Mouse (Mus musculus): ENCODE results near the gene Kcne3. TPM values are rescaled to one million over a fixed set of nuclear protein-coding genes. Genes with fewer than 3 reads are reported as not detected.

Kcne3 gene
- 2.4 and 2.7 TPM in 2 replicates for polyA plus RNA-seq (2012; rRNA removed)

DNA sequence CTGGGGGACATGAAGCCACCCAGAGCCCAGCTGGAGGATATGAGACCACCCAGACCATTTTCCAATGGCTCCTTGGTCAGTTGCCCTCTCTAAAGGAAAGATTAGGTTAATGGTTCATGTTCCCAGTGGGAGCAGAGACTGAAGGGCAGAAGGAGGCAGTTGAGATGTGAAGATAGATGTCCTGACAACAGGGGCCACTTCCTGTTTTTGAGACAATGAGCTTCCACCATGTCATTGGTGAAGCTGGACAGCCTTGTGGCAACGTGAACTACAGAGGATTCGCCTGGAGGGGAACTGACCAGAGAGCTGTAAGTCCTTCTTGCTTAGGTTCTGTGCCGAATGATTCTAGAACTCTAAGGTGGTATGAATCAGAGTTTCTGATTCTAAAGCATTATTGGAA, at the start of gene Kcne3:
Kcne3 (plus strand) TSS at position 234 of the 400 bp plus-strand sequence.
- no peak for DNase-seq (ENCODE audit: low spot score)

DNA sequence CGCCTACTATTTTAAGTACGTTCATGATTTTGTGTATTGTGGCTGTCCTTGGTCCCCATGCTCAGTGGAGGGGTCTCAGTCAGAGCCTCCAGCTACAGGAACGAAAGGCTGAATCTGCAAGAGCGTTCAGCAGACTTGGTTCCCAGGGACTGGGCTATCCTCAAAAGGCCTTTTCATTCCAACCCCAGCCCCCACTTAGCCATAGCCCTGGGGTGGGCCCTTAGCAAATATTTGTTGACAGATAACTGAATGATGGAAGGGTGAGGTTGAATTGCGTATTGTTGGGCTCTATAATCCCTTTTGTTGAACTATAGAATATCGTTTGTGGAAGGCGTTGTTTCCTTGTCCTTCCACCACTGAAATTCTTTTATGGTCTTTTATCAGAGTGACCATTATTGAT, 49.8 kb upstream of the Kcne3 start:
- DNase-seq (ENCODE audit: low spot score) = no peak

DNA sequence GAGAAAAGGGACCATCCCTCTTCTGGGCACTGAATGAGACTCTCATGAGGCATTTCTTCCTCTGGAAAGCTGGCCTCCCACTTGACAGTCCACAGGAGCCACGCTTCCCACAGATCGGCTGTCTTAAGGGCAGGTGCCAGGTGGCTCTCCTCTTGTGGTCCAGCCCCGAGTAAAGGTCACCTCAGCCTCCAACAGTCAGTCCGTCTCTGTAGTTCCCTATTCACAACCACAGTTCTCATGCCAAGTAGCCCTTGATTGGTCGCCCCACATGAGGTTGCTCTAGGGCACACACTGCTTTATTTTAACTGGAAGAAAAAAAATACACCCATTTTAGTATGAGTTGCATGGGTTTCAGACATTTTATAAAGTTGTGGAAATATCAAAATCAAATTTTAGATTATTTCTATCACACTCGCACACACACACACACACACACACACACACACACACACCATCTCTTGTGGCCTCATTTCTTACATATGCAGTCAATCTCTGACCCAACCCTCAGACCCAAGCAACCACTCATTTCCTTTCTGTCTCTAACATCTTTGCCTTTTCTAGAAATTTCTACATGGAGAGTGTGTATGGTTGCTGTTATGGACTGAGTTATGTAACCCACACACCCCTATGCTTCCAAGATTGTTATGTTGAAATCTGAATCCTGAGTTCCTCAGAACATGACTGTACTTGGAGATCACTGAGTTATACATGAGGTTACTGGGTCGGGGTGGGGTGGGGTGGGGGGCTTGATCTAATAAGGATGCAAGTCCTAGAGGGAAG, 47.9 kb upstream of the Kcne3 start:
- no peak for DNase-seq (ENCODE audit: low spot score)

DNA sequence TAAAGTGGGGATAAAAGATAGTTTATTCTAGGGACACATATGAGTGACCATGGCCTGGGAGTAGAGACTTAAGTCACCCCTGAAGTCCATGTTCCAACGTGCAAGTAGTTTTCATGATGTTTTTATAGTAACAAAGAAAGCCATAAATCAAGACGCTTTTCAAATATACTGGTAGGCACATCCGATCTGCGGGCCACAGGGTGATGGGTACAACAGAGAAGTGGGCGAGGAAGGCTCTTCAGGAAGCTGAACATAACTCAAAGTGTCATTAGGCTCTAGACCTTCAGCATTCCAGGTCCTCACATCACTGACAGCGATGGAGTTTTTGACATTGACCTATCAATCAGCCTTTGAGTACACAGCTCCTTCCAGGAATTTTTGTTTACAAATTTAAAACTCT, 45.7 kb upstream of the Kcne3 start:
- no peak for DNase-seq (ENCODE audit: low spot score)

DNA sequence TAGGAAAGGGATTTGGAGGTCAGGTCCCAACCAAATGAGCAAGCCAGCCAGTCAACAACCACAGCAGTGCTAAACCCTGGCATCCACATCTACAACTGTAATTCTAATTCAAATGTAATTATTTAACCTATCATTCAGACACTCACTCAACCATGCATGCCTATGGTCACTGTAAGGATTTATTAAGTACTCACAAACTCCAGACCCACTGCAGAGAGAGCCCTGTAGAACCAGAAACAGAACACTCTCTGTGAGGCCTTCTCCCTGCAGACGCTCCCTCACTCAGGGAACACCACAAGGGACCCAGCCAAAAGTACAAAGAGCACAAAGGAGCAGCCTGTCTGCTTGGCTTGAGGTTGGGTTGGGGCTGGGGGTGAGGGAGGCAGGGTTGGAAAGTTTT, 43.9 kb upstream of the Kcne3 start:
- no peak for DNase-seq (ENCODE audit: low spot score)

DNA sequence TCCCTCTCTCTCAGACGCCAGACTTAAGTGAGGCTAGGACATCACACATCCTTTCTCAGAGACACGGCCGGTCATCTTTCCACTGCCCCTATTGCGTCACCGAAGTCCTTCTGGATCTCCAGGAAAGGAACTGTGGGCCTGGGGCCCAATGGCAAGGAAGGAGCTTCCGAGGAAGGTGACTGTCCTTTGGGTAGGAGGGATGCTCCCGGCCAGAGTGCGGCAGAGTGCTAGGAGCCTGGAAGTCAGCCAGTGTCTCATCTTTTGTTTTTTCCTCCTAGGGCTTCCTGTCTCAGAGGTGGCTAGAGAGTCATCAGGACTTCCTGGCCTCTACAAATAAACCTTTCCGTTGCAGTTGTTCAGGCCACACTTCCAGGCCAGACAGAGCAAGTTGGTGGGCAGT, 39.3 kb upstream of the Kcne3 start:
- no peak for DNase-seq (ENCODE audit: low spot score)

DNA sequence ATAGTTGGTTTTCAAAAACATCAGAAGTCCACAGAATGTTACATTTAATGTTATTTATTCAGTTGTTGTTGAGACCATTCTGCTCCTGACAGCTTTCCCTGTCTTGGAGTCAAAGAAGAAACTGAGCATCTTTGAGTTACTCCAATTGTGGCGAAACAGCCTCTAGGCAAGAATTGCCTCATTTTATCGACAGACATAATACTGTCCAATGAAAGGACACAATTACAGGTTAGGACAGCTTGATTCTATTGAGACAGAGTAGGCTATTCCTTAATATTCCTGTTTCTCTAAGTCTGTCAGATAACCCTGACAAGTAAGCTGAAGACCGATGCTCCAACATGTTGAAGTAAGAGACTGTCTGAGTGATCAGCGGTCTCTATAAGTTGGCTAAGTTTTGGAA, 38.2 kb upstream of the Kcne3 start:
- no peak for DNase-seq (ENCODE audit: low spot score)

DNA sequence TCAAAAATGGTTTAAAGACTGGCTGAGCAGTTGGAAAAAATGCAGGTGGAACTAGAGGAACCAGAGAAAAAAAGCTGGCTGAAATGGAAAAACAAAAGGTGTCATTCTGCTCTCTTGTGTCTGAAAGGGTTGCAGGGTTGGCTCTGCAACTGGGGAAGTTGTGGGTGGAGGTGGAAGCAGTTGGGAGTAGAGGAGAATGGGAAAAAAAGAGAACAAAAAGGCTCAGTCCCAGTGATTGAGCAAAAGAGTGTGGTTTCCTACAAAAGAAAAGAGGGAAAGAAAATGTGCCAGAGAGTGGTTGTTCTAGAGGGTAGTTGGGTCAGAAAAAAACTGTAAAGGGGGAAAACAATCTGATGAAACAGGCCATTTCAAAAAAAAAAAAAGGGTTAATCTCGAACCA, 35.7 kb upstream of the Kcne3 start:
- no peak for DNase-seq (ENCODE audit: low spot score)

DNA sequence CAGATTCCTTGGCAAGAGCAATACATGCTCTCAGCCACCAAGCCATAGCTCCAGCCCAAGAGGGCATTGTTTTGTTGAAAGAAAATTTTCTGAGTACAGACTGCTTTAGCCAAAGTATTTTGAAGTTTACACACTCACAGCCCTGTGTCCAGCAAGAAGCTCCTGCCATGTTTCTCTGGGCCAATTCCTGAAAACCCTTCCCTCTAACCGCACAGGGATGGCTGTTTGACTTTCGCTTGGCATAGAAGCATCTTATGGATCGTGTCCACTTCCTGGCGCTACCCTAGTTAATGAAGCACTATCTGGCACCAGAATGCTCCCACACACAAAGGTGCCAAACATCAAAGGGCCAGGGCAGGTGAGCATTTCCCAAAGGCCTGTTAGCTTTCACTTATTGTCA, 27.7 kb upstream of the Kcne3 start:
- DNase-seq (ENCODE audit: low spot score) = no peak

DNA sequence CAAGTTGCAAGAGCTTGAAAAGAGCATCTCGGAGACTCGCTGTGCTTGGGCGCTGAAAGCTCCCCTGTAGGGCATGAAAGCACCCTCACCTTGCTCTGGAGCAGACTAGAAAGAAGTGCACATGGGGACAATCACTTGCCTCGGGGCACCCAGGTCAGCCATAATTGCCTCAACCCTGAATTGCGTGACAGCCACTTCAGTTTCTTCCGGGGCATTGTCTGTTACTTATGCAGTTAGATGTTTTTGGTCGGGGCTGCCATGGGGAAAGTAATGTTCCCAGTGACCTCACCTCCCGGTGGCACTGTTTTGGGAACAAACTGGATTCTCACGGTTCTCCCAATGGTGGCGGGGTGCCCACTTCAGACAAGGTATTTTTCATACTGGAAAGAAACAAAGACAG, 26.2 kb upstream of the Kcne3 start:
- no peak for DNase-seq (ENCODE audit: low spot score)

DNA sequence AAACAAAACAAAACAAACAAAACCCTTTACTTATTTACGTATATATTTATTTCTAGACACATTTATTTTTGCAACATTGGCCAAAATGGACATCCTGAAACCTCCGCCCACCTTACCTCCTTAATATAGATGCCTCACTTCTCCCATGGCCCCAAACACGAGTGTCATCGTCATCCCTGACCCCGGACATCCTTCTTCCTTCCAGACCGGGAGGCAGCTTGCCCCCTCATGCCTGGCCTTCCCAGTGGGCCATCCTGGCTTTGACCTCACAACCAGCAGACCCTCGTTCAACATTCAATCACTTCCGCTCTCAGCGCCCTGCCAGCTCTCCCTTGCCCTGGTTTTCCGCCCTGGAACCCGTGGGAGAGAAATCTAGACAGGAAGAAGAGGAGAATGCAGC, 25.7 kb upstream of the Kcne3 start:
- no peak for DNase-seq (ENCODE audit: low spot score)

DNA sequence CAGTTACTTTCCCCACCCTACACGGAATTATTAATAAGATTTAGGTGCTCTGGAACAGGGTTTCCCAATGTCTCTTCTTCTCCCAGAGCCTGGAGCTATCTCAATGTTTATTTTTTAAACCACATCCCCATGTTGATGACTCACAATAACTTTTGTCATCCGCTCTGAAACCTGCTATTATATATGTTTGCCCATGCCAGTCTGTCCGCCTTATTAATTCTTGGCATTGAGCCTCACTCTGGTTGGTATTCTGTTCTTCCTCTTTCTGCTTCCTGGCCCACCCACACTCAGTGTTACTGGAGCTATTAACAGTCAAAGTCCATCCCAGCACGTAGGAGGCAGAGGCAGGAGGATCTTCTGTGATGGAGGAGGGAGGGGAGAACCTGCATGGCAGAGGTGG, 18.6 kb upstream of the Kcne3 start:
- DNase-seq (ENCODE audit: low spot score) = no peak

DNA sequence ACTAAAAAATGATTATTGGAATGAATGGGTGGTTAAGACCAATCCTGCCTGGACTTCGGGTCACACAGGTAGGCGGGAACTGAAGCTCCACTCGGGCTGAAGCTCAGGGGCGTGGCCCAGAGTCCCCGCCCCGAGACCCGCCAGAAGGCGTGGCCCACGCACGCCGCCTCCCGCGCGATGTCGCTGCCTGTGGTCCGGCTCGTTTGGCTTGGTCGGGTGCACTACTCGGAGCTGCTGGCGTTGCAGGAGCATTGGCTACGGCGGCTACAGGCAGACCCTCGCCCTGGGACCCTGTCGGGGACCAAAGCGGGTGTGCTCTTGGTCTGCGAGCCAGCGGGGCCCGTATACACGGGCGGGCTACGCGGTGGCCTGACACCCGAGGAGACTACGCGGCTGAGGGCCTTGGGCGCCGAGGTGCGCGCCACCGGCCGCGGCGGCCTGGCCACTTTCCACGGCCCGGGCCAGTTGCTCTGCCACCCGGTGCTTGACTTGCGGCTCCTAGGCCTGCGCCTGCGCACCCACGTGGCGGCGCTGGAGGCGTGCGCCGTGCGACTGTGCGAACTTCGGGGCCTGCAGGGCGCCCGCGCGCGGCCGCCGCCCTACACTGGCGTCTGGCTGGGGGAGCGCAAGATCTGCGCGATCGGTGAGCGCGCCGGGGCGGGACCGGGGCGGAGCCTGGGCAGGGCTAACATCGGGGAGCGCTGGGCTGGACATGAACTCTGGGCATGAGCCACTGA, 17.0 kb upstream of the Kcne3 start, which contains the start of gene Lipt2:
Lipt2 (plus strand) TSS at position 173 of the 737 bp plus-strand sequence.
- peak; percentile 93 for DNase-seq (ENCODE audit: low spot score)

DNA sequence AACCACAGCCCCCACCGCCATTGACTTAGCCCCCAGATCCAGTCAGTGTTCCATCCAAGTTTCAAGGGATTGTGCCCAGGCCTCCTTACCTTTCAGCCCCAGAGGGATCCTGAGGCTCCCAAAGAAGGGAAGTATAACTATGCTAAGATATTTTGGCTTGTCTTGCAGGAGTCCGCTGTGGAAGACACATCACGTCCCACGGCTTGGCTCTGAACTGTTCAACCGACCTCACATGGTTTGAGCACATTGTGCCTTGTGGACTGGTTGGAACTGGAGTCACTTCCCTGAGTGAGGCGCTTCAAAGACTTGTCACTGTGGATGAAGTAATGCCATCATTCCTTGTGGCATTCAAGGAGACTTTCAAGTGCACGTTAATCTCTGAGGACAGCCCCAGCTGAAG, 16.3 kb upstream of the Kcne3 start:
- no peak for DNase-seq (ENCODE audit: low spot score)

DNA sequence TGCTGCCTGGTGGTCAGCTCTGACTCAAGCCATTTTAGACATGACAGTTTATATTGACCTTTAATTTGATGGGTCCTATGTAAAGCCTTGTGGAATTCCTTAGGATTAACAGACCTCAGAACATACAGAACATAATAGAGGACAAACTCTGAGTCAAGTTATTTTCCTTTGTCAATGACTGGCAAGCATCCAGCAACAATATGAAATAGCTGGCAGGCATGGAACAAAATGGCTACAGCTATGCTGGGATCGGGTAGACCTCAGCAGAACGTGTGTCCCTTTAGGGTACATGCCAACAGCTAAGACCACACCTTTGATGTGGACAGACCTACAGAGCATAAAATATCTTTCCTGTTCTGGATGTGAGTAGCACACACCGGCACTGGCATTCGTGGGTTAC, 12.8 kb upstream of the Kcne3 start:
- DNase-seq (ENCODE audit: low spot score) = no peak

DNA sequence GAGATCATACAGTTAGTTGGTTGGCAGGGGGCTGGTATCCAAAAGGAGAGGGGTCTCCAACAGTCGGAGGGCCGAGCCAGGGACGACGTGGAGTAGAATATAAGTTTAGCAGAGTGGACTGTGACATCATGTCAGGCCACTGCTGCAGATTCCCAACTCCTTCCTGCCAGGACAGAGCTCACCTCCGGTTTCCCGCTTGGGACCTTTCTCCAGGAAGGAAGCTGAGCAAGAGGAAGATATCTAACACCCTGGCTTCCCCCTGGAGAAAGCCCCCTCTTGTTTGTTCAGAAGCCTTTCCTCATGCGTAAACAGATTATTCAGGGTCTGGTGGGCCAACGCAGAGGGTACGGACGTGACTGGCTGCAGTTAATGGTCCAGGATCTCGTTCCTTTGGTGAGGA, 7.6 kb upstream of the Kcne3 start:
- no peak for DNase-seq (ENCODE audit: low spot score)

DNA sequence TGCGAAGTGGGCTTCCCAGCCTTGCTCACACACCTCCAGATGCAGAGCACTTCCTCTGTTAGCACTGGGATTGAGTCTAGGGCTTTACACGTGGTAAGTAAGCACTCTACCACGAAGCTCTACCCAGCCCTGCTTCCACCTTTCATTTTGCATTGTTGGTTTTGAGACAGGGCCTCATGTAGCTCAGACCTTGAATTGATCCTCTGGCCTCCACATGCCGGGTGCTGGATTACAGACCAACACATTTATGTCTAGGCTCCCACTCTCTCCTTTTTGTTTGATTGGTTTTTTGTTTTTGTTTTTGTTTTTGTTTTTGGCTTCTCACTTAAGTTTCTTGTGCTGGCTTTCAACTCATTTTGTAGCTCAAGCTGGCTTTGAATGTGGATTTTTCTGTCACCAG, 5.5 kb upstream of the Kcne3 start:
- no peak for DNase-seq (ENCODE audit: low spot score)

DNA sequence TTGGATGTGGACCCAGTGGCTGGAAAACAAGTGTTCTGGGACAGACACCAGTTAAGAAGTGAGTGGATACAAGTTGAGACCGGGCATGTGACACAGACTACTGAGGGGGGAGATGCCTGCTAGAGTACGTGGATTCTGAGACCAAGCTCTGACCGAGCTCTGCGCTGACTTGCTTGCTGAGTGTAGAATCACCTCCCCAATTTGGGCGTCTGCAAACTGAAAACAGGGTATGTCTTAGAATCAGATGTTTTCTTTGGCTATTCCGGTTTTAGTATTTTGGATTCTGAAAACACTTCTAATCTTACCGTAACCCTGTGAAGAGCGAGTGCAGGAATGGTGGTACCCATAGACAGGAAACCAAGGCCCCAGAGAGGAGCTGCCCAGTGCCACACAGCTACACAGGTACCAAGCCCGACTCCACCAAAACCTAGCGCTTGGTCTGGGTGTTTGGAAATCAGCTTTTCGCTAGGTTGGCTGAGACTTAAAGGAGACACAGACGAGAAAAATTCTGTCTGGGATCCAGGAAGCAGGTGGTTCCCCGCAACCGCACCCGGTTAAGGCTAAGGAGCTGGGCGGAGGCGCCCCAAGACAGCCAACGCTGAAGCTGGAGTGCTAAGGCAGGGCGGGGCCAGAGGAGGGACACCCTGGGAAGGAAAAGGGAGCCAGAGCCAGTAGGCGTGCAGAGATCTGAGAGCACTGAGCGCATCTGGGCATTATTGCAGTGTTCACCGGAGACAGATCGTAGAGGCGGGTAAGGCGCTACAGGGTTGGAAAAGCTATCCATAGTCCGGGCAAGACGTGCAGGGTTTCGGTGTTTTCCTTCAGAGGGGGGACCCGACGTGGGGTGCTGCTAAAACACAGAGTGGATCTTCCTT, 2.0 kb downstream of the Kcne3 start:
- DNase-seq (ENCODE audit: low spot score) = peak; percentile 43

DNA sequence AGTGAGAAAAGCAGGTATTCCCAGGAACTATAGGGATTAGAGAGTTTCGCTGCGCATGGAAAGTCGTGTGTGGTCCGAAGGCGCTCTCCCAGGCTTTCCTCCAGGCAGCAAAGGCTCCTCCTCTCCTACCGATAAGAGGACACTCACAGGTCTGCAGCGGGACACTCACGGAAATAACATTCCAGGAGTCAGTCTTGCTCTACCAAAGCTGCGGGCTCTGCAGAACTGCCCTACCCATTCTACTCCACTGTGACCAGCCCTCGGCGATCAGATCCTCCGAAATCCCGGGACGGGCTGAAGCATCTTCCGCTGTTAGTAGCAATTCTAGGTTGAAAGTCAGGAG, 2.6 kb downstream of the Kcne3 start:
- no peak for DNase-seq (ENCODE audit: low spot score)

DNA sequence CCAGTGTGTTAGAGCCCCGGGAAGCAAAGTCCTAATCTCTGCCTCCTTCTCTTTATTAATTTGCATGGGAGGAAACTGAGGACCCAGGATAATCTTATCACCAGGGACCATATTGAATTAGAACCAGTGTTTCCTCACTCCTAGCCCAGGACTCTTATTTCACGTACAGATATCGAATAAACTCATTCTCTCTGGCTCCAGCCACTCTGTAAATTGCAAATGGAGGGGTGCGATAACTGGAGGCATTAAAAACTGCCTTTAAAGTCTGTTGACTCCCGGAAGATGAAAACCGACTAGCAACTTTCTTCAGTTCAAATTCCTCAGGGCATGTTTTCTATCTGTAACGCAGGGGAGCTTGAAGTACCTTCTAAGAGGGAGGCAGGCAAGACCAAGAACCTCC, 3.1 kb downstream of the Kcne3 start:
- no peak for DNase-seq (ENCODE audit: low spot score)

DNA sequence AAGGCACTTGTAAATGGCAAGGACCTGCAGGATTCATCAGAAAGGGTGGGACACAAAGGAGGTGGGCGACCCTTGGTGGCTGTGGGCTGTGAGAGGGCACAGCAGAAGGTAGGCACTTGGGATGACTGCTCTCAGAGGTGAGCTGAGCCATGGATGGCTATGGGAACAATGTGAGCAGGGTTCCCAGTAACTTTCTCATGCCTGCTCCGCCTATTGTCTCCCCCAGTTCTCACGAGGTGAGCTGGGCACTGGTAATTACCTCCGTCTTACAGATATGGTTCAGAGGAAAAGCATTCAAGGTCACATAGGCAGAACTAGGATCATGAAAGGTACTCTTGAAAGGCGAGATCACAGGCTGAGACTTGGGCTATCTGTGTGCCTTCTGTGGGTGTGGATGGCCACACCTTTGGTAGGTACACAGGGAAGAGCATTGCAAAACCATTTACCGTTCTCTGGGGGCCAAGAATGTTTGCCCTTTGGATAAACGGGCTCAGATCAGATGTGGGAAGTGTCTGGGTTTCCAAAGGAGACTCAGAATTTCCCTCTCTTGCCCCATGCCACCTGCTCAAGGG, 3.6 kb downstream of the Kcne3 start:
- no peak for DNase-seq (ENCODE audit: low spot score)

DNA sequence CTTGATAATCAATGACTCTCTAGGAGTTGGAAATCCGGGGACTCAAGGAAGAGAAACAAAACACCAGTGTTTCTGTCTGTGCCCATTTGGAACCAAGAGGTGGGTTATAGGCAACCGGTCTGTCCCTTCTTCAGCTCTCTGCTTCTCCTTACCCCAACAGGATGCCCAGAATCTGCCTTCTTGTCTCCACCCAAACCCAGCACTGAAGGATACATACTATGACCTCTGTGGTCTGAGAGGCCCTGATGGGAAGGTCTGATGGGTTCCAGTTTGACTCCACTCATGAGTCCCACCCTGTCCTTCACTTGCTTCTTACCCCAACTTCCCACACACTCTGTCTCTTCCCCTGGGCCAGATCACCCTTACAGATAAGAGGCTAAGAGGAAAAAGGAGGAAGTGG, 4.9 kb downstream of the Kcne3 start:
- DNase-seq (ENCODE audit: low spot score) = no peak
